Mouse (Mus musculus): ENCODE data around the gene Pbp2.

DNA sequence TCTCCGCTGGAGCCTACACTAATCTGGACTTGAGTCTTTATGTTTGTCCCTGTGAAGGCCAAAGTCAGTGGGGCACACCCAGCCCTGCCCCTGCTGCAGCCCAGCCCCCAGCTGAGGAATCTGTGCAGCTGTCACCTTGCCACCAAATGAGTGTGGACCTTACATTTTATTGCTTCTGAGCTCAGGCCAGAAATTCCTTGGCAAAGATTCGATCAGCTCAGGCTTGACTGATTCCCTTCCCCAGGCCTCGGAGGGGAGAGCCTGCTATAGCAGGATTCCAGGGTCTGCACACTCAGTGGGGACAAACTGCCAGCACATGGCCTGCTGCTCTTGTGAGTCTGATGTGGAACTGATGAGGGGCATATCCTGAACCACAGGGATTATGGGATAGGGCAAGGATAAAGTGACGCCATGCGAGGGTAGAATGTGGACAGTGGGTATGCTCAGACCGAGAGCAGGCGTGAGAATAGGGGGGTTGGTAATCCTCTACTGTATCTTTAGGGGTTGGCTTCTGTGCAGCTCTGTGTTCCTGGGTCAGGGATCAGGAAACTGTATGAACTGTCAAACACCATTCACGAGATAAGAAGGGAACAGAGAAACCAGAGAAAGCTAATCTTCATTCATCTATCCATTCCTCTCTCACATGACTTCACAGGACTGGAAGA, 41.6 kb upstream of the Pbp2 start:
- TF ChIP-seq POLR2A (IDR thresholded peaks at IDR 0.05; ENCODE audit: control insufficient read depth, extremely low read depth, insufficient read depth, low read length, poor library complexity) (no peak), CTCF (IDR thresholded peaks at IDR 0.05; ENCODE audit: borderline replicate concordance, control insufficient read depth, extremely low read depth, insufficient read depth, low read length, poor library complexity) (no peak)

Measured in thymus, adult 2 months (tissue).